Mouse (Mus musculus) lung, postnatal 0 days (tissue): ENCODE measurements around the gene Tbcd. TPM values are rescaled to one million over a fixed set of nuclear protein-coding genes. Genes with fewer than 3 reads are reported as not detected.
A peak's percentile ranks its signal among the peaks of the same experiment; 100 is the strongest.

ENCODE experiments used
- ATAC-seq: fragments of 200-750 bp; cut with Nextera tagmentation; 2 replicates; pipeline ENCODE4 v1.8.0; 2017; ENCODE audit warnings: moderate library complexity
- DNase-seq: peaks from one replicate; pipeline ENCODE4 v3.0.0-alpha.2; 2016; ENCODE audit warnings: low spot score
- H3K27ac ChIP-seq: fragments of 300-500 bp; sonication (generic); 2 replicates; pipeline ENCODE4 v1.5.1; 2014; ENCODE audit warnings: antibody characterized with exemption, mild to moderate bottlenecking, low read length, mixed read lengths
- H3K27me3 ChIP-seq: fragments of 300-500 bp; sonication (generic); replicated peaks from 2 replicates; pipeline ENCODE4 v1.6.1; 2014; ENCODE audit warnings: low read length, mixed read lengths; ENCODE audit not compliant: insufficient read depth
- H3K36me3 ChIP-seq: fragments of 300-500 bp; sonication (generic); 2 replicates; pipeline ENCODE4 v1.6.1; 2014; ENCODE audit warnings: low read length, mixed read lengths; ENCODE audit not compliant: insufficient read depth
- H3K4me1 ChIP-seq: fragments of 300-500 bp; sonication (generic); 2 replicates; pipeline ENCODE4 v1.6.1; 2014; ENCODE audit warnings: antibody characterized with exemption, low read depth, low read length, mixed read lengths; ENCODE audit not compliant: insufficient read depth
- H3K4me2 ChIP-seq: fragments of 300-500 bp; sonication (generic); replicated peaks from 2 replicates; pipeline ENCODE4 v1.6.1; 2014; ENCODE audit warnings: low read depth, mild to moderate bottlenecking, low read length, moderate library complexity, mixed read lengths
- H3K4me3 ChIP-seq: fragments of 300-500 bp; sonication (generic); 2 replicates; pipeline ENCODE4 v1.5.1; 2014; ENCODE audit warnings: low read depth, low read length
- H3K9ac ChIP-seq: fragments of 300-500 bp; sonication (generic); replicated peaks from 2 replicates; pipeline ENCODE4 v1.6.1; 2014; ENCODE audit warnings: low read depth, mild to moderate bottlenecking
- H3K9me3 ChIP-seq: fragments of 300-500 bp; sonication (generic); 2 replicates; pipeline ENCODE4 v1.6.1; 2016; ENCODE audit warnings: low read length, mixed read lengths
- CTCF ChIP-seq: IDR thresholded peaks from 2 replicates; pipeline ENCODE4 v1.5.1; 2016; ENCODE audit warnings: antibody characterized with exemption, mild to moderate bottlenecking
- EP300 ChIP-seq: IDR thresholded peaks from 2 replicates; pipeline ENCODE4 v1.6.1; 2016; ENCODE audit warnings: antibody characterized with exemption, mild to moderate bottlenecking, control low read depth
- WGBS: fragments of 180-500 bp; shearing (Covaris S2); extraction: QIAGEN DNeasy Blood & Tissue Kit; methylation state at CpG from one replicate; pipeline ENCODE4 v1.1.7; 2014; 5-methylcytosine and 5-hydroxymethylcytosine counted together
- polyA plus RNA-seq: library from polyadenylated mRNA; unstranded; fragments of >200 nt; fragmentation: Nextera tagmentation; extraction: Ambion mirVana; gene quantifications from 2 replicates; pipeline ENCODE4 v1.2.1, GENCODE M21; 2015

Tbcd gene
- polyA plus RNA-seq, 1 experiment from 2014 or later = 24.4 TPM

DNA sequence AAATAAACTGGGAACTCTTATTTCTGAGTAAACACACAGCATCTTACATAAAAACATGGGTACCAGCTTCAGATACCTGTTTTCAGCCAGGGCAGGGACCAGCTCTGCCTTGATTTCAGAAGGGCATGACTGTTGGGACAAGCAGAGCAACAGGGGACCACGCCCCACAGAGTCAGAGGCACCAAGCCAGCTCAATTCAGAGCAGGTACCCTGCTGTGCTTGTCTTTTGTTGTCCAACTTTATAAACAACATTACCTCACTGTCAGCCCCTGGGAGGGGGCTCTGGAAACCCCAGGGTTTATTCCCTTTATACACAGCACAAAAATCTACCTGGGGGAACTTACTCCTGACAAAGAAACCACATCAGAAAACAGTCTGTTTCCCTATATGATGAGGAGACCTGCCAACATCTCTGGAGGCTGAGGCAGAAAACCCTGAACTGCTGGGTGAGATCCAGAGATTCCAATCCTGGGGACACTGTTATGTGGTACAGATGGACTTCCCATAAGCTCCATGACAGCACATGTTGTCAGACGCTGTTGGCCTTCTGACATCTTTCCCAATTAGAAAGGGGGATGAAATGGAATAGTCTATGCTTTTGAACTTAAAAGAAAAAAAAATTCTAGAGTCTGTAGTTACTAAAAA is 189.9 kb downstream of the Tbcd start:
- Histone ChIP-seq H3K4me1 (no peaks in the 10 kb centered on the region), H3K4me3 (no peak overlapping the region), H3K27ac (no peak overlapping the region), H3K9me3 (no peaks in the 10 kb centered on the region), H3K9ac (no peak overlapping the region), H3K36me3 (no peaks in the 10 kb centered on the region), H3K27me3 (no peaks in the 10 kb centered on the region), H3K4me2 (no peak overlapping the region)
- no peak for TF ChIP-seq EP300
- TF ChIP-seq CTCF = no peak
- ATAC-seq (no peak), DNase-seq (no peak)
- 80% methylated on average over 2 of the region's 2 CpGs for WGBS

GRCm38 (mm10) chr11:121645394-121645793 is 193.6 kb downstream of the Tbcd start:
- Histone ChIP-seq H3K4me2 (no peak overlapping the region), H3K27ac (no peak overlapping the region), H3K36me3 (no peaks in the 10 kb centered on the region), H3K4me1 (no peaks in the 10 kb centered on the region), H3K9ac (no peak overlapping the region), H3K4me3 (no peak overlapping the region), H3K9me3 (no peaks in the 10 kb centered on the region), H3K27me3 (no peaks in the 10 kb centered on the region)
- DNase-seq (no peak), ATAC-seq (no peak)
- 85% methylated on average over 6 of the region's 6 CpGs for WGBS
- no peak for TF ChIP-seq EP300
- TF ChIP-seq CTCF = no peak

DNA sequence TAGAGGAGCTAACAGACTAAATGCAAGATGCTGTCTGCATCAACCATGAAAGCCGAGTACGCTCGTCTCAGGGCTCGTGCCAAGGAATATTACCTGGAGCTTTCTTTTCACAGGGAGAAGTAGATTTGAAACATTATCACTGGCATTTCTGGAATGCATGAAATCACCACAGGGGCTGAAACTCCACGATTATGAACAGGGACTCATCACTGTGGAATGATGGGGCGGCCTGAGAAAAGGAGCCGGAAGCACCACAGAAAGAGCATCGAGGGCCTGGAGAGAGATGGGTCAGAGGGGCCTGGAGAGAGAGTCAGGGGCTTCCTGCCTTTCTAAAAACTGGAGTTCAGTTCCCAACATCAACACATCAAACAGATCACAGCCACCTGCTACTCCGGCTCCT is 195.6 kb downstream of the Tbcd start:
- TF ChIP-seq EP300 = peak; percentile 48; the same call in 1 of the 2 replicates
- no peak for TF ChIP-seq CTCF
- ATAC-seq (no peak; the same call in 1 of the 2 replicates), DNase-seq (peak; percentile 20)
- Histone ChIP-seq H3K27ac (no peak overlapping the region), H3K9ac (no peak overlapping the region), H3K4me3 (no peak overlapping the region), H3K9me3 (no peaks in the 10 kb centered on the region), H3K27me3 (no peaks in the 10 kb centered on the region), H3K36me3 (no peaks in the 10 kb centered on the region), H3K4me2 (no peak overlapping the region), H3K4me1 (no peaks in the 10 kb centered on the region)
- whole genome bisulfite sequencing = 61% methylated on average over 9 of the region's 9 CpGs

DNA sequence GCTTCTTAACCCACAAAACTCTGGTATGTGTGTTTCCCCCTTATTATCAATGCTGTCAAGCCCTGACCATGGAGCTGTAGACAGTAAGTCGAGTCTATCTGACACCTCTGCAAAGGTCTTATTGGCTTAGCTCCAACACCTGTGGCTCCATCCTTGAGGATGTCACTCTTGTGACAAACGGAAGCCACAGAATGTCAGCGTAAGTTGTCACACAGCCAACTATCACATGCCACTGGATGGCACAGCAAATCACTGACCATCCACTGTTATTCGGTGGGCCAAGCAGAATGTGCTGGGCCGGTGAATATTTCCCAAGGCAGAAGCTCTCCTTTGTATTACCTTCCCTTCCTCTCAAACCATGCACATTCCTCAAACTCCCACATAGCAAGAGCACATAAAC is 196.4 kb downstream of the Tbcd start:
- DNase-seq = no peak
- H3K9me3 ChIP-seq = no peaks in the 10 kb centered on the region
- H3K4me1 ChIP-seq = no peaks in the 10 kb centered on the region
- H3K27me3 ChIP-seq = no peaks in the 10 kb centered on the region
- H3K9ac ChIP-seq = no peak overlapping the region
- WGBS = 86% methylated on average over 5 of the region's 5 CpGs
- TF ChIP-seq CTCF (no peak), EP300 (no peak)
- no peak overlapping the region for H3K4me2 ChIP-seq
- H3K4me3 ChIP-seq = no peak overlapping the region
- no peak for ATAC-seq
- H3K27ac ChIP-seq = no peak overlapping the region
- H3K36me3 ChIP-seq = no peaks in the 10 kb centered on the region

GRCm38 (mm10) chr11:121649900-121650299 is 198.2 kb downstream of the Tbcd start:
- Histone ChIP-seq H3K36me3 (no peaks in the 10 kb centered on the region), H3K27me3 (no peaks in the 10 kb centered on the region), H3K4me3 (no peak overlapping the region), H3K27ac (no peak overlapping the region), H3K9ac (no peak overlapping the region), H3K9me3 (no peaks in the 10 kb centered on the region), H3K4me1 (no peaks in the 10 kb centered on the region), H3K4me2 (no peak overlapping the region)
- 51% methylated on average over 10 of the region's 10 CpGs for WGBS
- ATAC-seq = peak; percentile 60
- no peak for TF ChIP-seq EP300
- peak; percentile 60 for TF ChIP-seq CTCF
- DNase-seq = peak; percentile 61

DNA sequence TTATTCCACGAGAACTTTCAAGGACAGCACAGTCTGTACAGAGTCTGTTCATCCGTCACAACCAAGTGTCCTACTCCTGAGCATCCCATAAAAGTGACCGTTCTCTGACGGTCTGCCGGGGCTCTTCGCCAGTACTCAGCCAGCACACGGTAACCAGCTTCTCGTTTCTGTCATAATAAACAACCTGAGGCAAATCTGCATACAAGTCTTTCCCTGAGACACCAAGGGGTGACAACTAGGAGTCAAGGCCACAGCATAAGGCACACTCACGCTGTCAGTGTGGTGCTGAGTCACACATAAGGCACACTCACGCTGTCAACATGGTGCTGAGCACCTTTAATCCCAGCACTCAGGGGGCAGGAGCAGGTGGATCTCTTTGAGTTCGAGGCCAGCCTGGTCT is 198.9 kb downstream of the Tbcd start:
- no peaks in the 10 kb centered on the region for H3K4me1 ChIP-seq
- no peak overlapping the region for H3K9ac ChIP-seq
- no peak overlapping the region for H3K4me3 ChIP-seq
- no peaks in the 10 kb centered on the region for H3K36me3 ChIP-seq
- DNase-seq (no peak), ATAC-seq (no peak)
- no peak overlapping the region for H3K27ac ChIP-seq
- no peaks in the 10 kb centered on the region for H3K9me3 ChIP-seq
- TF ChIP-seq CTCF (no peak), EP300 (no peak)
- WGBS = 87% methylated on average over 11 of the region's 11 CpGs
- H3K27me3 ChIP-seq = no peaks in the 10 kb centered on the region
- H3K4me2 ChIP-seq = no peak overlapping the region

GRCm38 (mm10) chr11:121651556-121651955 is 199.8 kb downstream of the Tbcd start:
- no peak overlapping the region for H3K4me3 ChIP-seq
- TF ChIP-seq EP300 (no peak), CTCF (no peak)
- H3K36me3 ChIP-seq = no peaks in the 10 kb centered on the region
- no peak overlapping the region for H3K27ac ChIP-seq
- no peaks in the 10 kb centered on the region for H3K4me1 ChIP-seq
- WGBS = 96% methylated on average over 9 of the region's 9 CpGs
- no peak overlapping the region for H3K9ac ChIP-seq
- DNase-seq = no peak
- H3K9me3 ChIP-seq = no peaks in the 10 kb centered on the region
- no peak overlapping the region for H3K4me2 ChIP-seq
- no peak for ATAC-seq
- no peaks in the 10 kb centered on the region for H3K27me3 ChIP-seq
